Mouse (Mus musculus): ENCODE measurements around the gene Hvcn1. TPM values are rescaled to one million over a fixed set of nuclear protein-coding genes. Genes with fewer than 3 reads are reported as not detected.

Gene Hvcn1
- 7.5 and 8.4 TPM in 2 replicates for polyA plus RNA-seq (2016; fragmentation: Nextera tagmentation; extraction: Ambion mirVana)

- WGBS = 91% methylated on average over 4 of the region's 4 CpGs
These were observed at the start of gene Hvcn1 for GRCm38 (mm10) chr5:122206475-122206874. Hvcn1 (plus strand) TSS chr5:122206804.

DNA sequence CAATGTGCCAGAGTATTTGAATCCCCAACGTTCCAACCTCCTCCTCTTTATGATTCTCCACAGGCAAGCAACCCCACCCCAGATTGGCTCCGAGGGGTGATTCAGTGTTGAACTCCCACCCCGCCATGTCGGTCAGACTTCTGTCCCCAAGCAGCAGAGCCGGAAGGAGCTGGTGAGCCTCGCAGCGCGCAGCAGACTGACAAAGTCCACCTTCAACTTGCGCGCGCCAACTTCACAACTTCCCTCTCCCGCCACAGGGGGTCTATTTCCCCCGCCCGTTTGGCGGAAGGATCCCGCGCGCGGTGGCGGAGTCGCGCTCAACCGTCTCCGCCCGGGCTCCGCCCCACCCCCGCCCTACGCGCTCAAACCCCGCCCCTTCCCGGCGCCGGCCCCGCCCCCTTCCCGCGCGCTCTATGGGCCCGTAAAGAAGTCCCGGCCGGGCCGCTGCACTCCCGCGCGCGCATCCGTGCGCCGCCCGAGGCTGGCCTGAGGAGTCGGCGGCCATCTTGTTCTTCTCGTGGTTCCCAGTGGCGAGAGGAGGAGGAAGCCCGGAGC, 48.7 kb upstream of the Hvcn1 start, which contains the start of gene Ppp1cc:
Ppp1cc (plus strand) TSS at position 452 of the 555 bp plus-strand sequence.
- no peaks in the 10 kb centered on the region for H3K27me3 ChIP-seq
- WGBS = 1% methylated on average over 51 of the region's 54 CpGs
- peaks cover 20% of the 10 kb centered on the region for H3K36me3 ChIP-seq (replicated peaks)
- H3K4me2 ChIP-seq = peak within 1 kb of the TSS; percentile 84
- H3K9me3 ChIP-seq = no peaks in the 10 kb centered on the region
- peaks cover 49% of the 10 kb centered on the region for H3K4me1 ChIP-seq
- peak within 1 kb of the TSS; percentile 91 for H3K4me3 ChIP-seq (replicated peaks)
- peak; percentile 94 for ATAC-seq (ENCODE audit: low FRiP score)
- peak within 1 kb of the TSS; percentile 84 for H3K27ac ChIP-seq
- peak within 1 kb of the TSS; percentile 98 for H3K9ac ChIP-seq

More at GRCm38 (mm10) chr5:122206475-122206874, at the start of gene Hvcn1:
- H3K4me3 ChIP-seq (replicated peaks) = no peak within 1 kb of the TSS
- H3K9me3 ChIP-seq = 0 out of 2 replicates have a peak, but pooled peaks cover 3% of the 10 kb centered on the region
- no peaks in the 10 kb centered on the region for H3K36me3 ChIP-seq (replicated peaks)
- H3K27me3 ChIP-seq = no peaks in the 10 kb centered on the region
- H3K27ac ChIP-seq = no peak within 1 kb of the TSS
- no peak for ATAC-seq (ENCODE audit: low FRiP score)
- peaks cover 18% of the 10 kb centered on the region for H3K4me1 ChIP-seq
- H3K4me2 ChIP-seq = no peak within 1 kb of the TSS
- no peak within 1 kb of the TSS for H3K9ac ChIP-seq

GRCm38 (mm10) chr5:122158557-122159515, 47.8 kb upstream of the Hvcn1 start:
- WGBS = 2% methylated on average over 41 of the region's 42 CpGs
- peak; percentile 56 for ATAC-seq (ENCODE audit: low FRiP score)
- peaks cover 59% of the 10 kb centered on the region for H3K4me1 ChIP-seq

DNA sequence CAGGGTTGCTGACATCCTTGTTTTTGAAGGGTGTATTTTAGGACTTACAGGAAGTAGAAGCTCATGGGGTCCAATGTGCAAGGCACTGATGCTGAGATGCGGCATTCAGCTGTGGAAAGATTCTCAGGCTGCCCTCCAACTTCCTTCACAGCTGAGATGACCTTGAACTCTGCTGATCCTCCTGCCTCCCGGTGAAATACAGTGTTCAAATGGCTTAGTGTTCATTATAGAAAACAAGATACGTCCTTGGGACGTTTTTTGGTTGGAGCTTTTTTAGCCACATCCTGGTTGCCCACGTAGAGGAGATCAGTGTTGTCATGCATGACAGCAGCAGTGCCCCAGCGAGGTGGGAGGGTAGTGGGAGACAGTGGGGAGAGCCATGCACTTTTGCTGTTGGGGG, 43.4 kb upstream of the Hvcn1 start:
- no peak overlapping the region for H3K4me2 ChIP-seq
- WGBS = 70% methylated on average over 6 of the region's 6 CpGs
- peaks cover 85% of the 10 kb centered on the region for H3K4me1 ChIP-seq
- no peaks in the 10 kb centered on the region for H3K27me3 ChIP-seq
- ATAC-seq (ENCODE audit: low FRiP score) = no peak
- H3K9ac ChIP-seq = no peak overlapping the region
- no peak overlapping the region for H3K4me3 ChIP-seq (replicated peaks)
- H3K9me3 ChIP-seq = no peaks in the 10 kb centered on the region
- no peak overlapping the region for H3K27ac ChIP-seq
- H3K36me3 ChIP-seq (replicated peaks) = peaks cover 58% of the 10 kb centered on the region

More at GRCm38 (mm10) chr5:122158557-122159515, 47.8 kb upstream of the Hvcn1 start:
- Histone ChIP-seq H3K9me3 (no peaks in the 10 kb centered on the region), H3K36me3 (replicated peaks) (peaks cover 28% of the 10 kb centered on the region), H3K4me2 (peak overlapping the region; percentile 84), H3K27ac (peak overlapping the region; percentile 84), H3K4me3 (replicated peaks) (peak overlapping the region; percentile 91), H3K27me3 (no peaks in the 10 kb centered on the region), H3K9ac (peak overlapping the region; percentile 98)

DNA sequence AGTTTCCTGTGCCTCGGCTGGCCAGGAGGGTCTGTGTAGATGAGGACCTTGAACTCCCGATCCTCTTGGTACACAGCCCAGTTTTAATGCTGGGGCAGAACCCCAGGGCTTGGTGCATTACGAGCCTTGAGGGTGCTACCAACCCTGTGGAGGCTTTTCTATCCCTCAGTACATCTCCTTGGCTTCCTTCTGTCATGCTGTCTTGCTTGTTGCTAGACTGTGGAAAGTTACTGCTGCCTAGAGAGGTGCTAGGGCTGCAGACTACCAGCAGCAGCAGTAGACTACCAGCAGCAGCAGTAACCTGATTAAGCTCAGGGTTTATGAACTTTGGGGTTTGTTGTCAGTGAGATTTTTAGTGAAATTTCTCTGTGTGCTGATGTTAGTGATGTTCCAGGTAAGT, 42.6 kb upstream of the Hvcn1 start:
- Histone ChIP-seq H3K27me3 (no peaks in the 10 kb centered on the region), H3K27ac (0 out of 2 replicates have a peak overlapping the region, but pooled peaks have one; percentile 13), H3K4me2 (no peak overlapping the region), H3K9ac (peak overlapping the region; percentile 44), H3K4me3 (replicated peaks) (no peak overlapping the region), H3K36me3 (replicated peaks) (peaks cover 66% of the 10 kb centered on the region), H3K4me1 (peaks cover 85% of the 10 kb centered on the region), H3K9me3 (no peaks in the 10 kb centered on the region)
- 90% methylated on average over 3 of the region's 3 CpGs for WGBS
- ATAC-seq (ENCODE audit: low FRiP score) = no peak

DNA sequence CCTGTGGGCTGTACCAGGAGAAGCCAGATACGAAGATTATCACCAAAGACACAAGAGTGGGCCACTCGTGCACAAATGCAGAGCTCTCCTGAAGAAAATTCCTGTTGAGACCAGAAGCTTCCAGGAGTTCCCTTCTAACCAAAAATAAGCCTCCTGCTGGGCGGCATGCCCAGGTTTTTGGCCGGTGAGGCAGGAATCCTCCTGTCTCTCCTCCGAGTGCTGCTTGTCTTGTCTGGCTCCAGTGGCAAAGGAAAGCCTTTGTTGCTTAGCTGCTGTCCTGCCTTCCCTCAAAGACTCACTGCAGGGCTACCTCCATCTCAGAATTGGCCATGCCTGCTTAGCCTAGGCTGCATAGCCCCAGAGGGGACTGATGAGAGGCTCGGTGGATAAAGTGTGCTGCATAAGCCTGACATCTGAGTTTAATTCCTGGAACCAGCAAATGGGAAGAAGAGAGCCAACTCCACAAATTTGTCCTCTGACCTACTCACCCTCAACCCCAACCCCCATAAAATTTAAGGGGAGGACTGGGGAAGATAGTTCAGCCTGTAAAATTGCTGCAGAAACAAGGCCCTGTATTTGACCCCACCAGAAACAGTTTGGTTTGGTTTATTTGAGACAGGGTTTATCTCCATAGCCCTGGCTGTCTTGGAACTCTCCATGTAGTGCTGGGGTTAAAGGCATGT, 41.2 kb upstream of the Hvcn1 start:
- H3K4me3 ChIP-seq (replicated peaks) = no peak overlapping the region
- peaks cover 71% of the 10 kb centered on the region for H3K4me1 ChIP-seq
- no peak for ATAC-seq (ENCODE audit: low FRiP score)
- 65% methylated on average over 6 of the region's 6 CpGs for WGBS
- H3K27me3 ChIP-seq = no peaks in the 10 kb centered on the region
- no peak overlapping the region; the same call in 1 of the 2 replicates for H3K4me2 ChIP-seq
- H3K9ac ChIP-seq = no peak overlapping the region
- H3K36me3 ChIP-seq (replicated peaks) = peaks cover 80% of the 10 kb centered on the region
- peak overlapping the region; percentile 57 for H3K27ac ChIP-seq
- no peaks in the 10 kb centered on the region for H3K9me3 ChIP-seq

DNA sequence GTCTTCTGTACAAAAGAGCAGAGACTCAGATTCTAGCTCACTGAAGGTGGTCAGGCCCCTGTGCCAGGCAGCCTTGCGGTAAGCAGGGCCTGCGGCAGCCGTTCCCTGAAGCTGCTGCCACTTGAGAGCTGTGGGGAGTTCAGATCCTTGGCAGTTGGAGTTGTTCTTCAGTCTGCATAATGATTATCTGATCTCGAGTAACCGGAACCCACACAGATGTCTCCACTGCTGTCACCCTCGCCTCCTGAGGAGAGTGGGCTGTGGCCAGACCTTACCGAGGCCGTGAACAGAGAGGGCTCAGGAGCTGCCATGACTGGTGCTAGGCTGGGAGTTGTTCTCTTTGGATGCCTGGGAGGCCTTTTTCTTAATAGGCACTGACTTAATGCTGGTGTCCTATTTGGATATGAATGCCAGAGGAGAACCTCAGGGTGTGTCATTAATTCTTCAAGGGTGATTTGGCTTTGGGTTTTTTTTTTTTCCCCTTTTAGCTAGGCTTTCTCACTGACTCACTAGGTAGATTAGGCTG, 39.9 kb upstream of the Hvcn1 start:
- WGBS = 46% methylated on average over 8 of the region's 8 CpGs
- H3K9ac ChIP-seq = peak overlapping the region; percentile 29; the same call in 1 of the 2 replicates
- H3K27ac ChIP-seq = peak overlapping the region; percentile 77
- no peak overlapping the region for H3K4me3 ChIP-seq (replicated peaks)
- H3K27me3 ChIP-seq = no peaks in the 10 kb centered on the region
- peak; percentile 41; the same call in 1 of the 2 replicates for ATAC-seq (ENCODE audit: low FRiP score)
- no peaks in the 10 kb centered on the region for H3K9me3 ChIP-seq
- peak overlapping the region; percentile 19 for H3K4me2 ChIP-seq
- H3K4me1 ChIP-seq = peaks cover 58% of the 10 kb centered on the region
- H3K36me3 ChIP-seq (replicated peaks) = peaks cover 83% of the 10 kb centered on the region

GRCm38 (mm10) chr5:122168344-122169069, 38.1 kb upstream of the Hvcn1 start:
- WGBS = 94% methylated on average over 14 of the region's 14 CpGs
- H3K27me3 ChIP-seq = no peaks in the 10 kb centered on the region

GRCm38 (mm10) chr5:122171058-122171457, 35.5 kb upstream of the Hvcn1 start:
- no peaks in the 10 kb centered on the region for H3K9me3 ChIP-seq
- 94% methylated on average over 8 of the region's 8 CpGs for WGBS
- H3K36me3 ChIP-seq (replicated peaks) = peaks cover 79% of the 10 kb centered on the region
- ATAC-seq (ENCODE audit: low FRiP score) = no peak
- peaks cover 14% of the 10 kb centered on the region for H3K4me1 ChIP-seq
- H3K27ac ChIP-seq = no peak overlapping the region
- no peak overlapping the region for H3K9ac ChIP-seq
- no peaks in the 10 kb centered on the region for H3K27me3 ChIP-seq
- no peak overlapping the region for H3K4me2 ChIP-seq
- H3K4me3 ChIP-seq (replicated peaks) = no peak overlapping the region

More at GRCm38 (mm10) chr5:122168344-122169069, 38.1 kb upstream of the Hvcn1 start:
- peaks cover 85% of the 10 kb centered on the region for H3K36me3 ChIP-seq (replicated peaks)
- no peak overlapping the region for H3K4me2 ChIP-seq
- H3K27ac ChIP-seq = no peak overlapping the region
- H3K4me3 ChIP-seq (replicated peaks) = no peak overlapping the region
- peaks cover 40% of the 10 kb centered on the region for H3K4me1 ChIP-seq
- ATAC-seq (ENCODE audit: low FRiP score) = no peak
- H3K9ac ChIP-seq = no peak overlapping the region
- no peaks in the 10 kb centered on the region for H3K9me3 ChIP-seq

DNA sequence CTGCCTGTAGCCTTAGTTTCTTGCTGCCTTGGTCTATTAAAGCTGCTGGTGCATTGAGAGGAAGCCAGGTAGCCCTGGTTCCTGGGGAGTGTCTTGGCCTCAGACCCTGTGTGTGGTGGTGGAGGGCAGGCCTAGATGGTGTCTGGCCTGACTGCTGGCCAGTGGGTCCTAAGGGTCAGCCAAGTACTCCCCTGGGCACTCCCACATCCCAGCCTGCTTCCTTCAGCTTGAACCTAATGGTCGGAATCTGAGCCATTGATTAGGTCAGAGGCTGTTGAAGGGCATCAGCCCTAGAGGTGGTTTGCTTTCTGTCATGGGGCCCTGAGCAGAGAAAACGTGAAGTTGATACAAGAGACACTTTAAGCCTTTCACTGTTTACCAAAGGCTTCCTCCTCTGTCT, 31.2 kb upstream of the Hvcn1 start:
- ATAC-seq (ENCODE audit: low FRiP score) = no peak
- Histone ChIP-seq H3K4me1 (no peaks in the 10 kb centered on the region), H3K9ac (no peak overlapping the region), H3K4me2 (no peak overlapping the region), H3K36me3 (replicated peaks) (peaks cover 56% of the 10 kb centered on the region), H3K4me3 (replicated peaks) (no peak overlapping the region), H3K27me3 (no peaks in the 10 kb centered on the region), H3K27ac (no peak overlapping the region), H3K9me3 (no peaks in the 10 kb centered on the region)
- WGBS = 83% methylated on average over 2 of the region's 2 CpGs

DNA sequence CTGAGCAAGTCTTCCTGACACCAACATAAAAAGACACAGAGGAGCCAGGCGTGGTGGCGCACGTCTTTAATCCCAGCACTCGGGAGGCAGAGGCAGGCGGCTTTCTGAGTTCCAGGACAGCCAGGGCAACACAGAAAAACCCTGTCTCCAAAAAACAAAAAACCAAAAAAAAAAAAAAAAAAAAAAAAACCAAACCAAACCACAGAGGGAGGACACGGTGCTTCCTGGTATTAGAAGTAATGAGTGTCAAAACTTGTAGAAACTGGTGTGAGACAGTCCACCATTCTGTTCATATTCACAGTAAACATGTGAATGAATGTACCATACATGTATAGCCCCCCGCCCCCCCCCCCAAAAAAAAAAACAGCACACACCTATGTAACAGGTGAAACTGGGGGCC, 30.6 kb upstream of the Hvcn1 start:
- Histone ChIP-seq H3K4me2 (no peak overlapping the region), H3K4me3 (replicated peaks) (no peak overlapping the region), H3K9me3 (no peaks in the 10 kb centered on the region), H3K27ac (no peak overlapping the region), H3K4me1 (no peaks in the 10 kb centered on the region), H3K9ac (no peak overlapping the region), H3K36me3 (replicated peaks) (peaks cover 50% of the 10 kb centered on the region), H3K27me3 (no peaks in the 10 kb centered on the region)
- 84% methylated on average over 7 of the region's 7 CpGs for WGBS
- ATAC-seq (ENCODE audit: low FRiP score) = no peak
